Mouse (Mus musculus): Measurements from ENCODE around the gene Prpf18. TPM values are rescaled to one million over a fixed set of nuclear protein-coding genes. Genes with fewer than 3 reads are reported as not detected.
A peak's percentile ranks its signal among the peaks of the same experiment; 100 is the strongest.

Prpf18 gene
- total RNA-seq, 2 experiments from 2014 or later = 78.2 to 224 TPM

DNA sequence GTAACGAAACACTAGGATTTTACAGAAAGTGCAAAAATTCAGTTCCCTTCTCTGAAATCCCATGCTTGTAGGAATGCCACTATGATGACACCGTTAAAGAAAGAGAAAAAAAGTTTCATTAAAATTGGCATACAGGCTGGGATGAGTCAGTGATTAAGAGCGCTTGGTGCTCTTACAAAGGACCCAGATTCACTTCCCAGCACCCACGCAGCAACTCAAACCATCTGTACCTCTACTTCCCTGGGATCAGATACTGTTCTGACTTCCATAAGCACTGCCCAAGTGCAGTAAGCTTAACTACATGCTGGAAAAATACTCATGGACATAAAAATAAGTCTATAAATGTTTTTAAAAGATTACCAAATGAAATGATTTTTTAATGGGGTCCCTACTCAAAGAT lies 34.9 kb downstream of the Prpf18 start:
- no peak for ATAC-seq (replicated peaks; ENCODE audit: low FRiP score, poor library complexity, severe bottlenecking)

DNA sequence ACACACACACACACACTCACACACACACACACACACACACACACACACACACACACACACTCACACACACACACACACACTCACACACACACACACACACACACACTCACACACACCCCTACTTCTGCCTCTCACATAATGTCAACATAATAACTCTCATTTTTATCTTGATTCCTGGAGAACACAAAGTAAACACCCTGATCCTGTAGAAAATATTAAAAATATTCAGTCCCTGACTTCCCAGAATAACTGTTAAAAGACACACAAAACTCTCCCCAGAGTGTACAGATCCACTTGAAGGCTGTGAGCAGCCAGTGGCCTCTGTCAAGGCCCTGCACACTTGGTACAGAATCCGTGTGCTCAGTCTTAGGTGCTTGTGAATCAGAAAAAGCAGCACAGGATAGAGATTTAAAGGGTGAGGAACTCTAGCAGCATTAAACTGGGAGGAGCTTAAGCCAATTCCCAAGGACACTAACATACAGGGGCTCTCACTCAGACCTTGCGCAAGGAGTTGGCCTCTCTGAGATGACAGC lies 36.8 kb downstream of the Prpf18 start:
- ATAC-seq (replicated peaks; ENCODE audit: low FRiP score, poor library complexity, severe bottlenecking) = no peak

DNA sequence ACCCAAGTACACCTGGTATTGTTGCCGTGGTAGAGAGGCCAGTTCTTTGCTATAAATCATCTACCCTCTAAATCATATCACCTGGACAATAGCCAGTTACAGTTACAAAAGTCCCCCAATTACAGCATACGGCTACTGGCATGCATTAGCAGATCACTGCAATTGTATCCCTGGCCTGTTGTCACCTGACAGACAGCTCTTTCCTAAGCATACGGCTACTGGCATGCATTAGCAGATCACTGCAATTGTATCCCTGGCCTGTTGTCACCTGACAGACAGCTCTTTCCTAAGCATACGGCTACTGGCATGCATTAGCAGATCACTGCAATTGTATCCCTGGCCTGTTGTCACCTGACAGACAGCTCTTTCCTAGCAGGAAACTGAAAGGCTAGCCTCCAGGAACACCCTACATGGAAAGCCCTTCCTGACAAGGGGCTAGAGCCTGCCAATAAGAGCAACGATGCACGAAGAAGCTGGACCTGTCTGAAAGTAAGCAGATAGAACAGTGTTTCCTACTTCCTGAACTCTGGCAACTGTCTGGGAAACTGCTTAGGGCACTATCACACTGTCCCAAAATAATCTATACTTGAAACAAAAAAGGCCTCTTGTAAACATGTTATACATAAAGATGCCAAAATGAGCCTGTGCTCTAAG lies 37.5 kb downstream of the Prpf18 start:
- ATAC-seq (replicated peaks; ENCODE audit: low FRiP score, poor library complexity, severe bottlenecking) = 0 out of 2 replicates have a peak, but pooled peaks have one; percentile 36

DNA sequence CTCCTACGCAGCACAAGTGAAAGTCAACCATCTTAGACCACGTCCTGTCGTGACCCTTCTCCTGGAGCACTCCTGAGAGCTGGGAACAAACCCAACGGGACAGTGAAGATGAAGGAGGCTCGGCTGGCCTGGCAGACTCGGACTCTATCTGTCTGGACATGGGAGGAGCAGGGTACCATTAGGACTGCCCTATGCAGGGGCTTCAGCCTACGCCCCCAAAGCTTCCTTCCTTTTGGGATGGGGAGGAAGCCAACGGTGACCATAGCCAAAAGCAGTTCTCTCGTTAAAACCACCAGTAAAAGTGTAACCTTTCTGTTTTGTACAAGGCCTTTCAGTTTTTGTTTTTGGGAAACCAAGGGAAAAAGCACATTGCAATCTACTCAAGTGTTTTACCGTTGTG lies 40.2 kb downstream of the Prpf18 start:
- ATAC-seq (replicated peaks; ENCODE audit: low FRiP score, poor library complexity, severe bottlenecking) = no peak

DNA sequence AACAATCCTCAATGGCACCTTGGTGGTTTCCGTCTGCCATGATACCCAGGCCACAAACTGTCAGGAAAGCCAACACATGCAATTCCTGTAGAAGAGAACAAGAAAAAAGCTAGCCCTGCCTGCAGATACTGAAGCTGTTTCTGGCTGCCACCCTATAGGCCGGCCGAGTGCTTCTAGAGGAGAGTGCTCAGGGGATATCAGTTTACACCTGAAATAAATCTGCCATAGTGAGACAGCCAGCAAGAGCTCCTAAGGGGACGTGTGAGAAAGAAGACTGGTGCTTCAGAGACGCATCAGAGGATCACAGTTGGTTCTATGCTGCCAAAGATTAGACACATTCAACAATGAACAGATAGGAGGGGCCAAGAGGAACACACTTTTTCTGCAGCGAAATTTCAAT lies 40.6 kb downstream of the Prpf18 start:
- no peak for ATAC-seq (replicated peaks; ENCODE audit: low FRiP score, poor library complexity, severe bottlenecking)

DNA sequence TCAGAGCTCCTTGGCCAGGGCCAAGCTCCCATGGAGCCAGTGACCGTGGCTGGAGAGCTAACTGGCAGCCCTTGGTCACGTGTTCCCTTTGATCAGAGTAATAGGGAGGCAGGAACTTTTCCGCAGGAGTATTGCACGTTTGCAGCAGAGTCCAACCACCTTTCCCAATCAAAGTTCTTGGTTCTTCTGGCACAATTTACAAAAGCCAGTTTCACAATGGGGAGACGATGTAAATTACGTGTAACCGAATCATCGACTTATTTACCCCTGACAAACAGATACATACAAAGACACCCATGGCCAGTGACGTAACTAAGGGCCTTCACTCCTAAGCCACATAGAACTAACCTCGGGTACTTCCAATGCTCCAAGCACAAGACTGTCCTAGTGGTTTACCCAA lies 42.5 kb downstream of the Prpf18 start:
- no peak for ATAC-seq (replicated peaks; ENCODE audit: low FRiP score, poor library complexity, severe bottlenecking)

DNA sequence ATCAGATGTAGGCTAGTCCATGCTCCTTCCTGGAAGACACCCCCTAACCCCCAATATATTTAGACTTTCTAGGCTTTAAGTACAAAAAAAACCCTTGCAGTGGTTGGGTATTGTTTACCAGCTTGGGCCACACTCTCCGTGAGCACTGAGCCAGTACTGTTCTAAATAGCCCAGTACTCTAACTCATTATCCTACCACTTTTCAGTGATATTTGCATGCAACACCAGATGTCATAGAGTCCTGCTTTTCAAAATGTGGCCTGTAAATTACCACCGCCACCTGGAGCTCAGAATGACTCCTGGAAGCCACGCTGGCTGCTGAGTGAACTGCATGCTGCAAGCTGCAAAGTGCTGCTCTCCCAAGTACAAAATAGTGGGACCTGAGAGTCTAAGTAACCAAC lies 43.7 kb downstream of the Prpf18 start:
- no peak for ATAC-seq (replicated peaks; ENCODE audit: low FRiP score, poor library complexity, severe bottlenecking)

DNA sequence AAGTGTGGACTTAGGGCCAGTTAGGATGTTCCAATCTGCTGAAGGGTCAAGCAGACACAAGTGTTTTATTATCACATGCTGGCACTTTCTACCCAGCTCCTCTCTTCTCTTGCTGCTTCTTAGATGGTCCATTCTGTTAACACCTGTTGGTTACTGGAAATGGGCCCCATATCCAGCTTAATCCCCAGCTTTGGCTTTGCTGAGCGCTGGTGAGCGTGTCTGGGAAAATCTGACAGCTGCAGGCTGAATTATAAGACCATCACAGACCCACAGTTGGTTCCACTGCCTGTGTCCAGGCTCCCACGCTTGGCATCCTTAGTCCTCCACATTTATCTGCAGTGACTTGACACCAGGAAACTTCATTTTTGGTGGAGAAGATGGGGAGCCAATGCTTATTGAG lies 45.4 kb downstream of the Prpf18 start:
- ATAC-seq (replicated peaks; ENCODE audit: low FRiP score, poor library complexity, severe bottlenecking) = no peak

DNA sequence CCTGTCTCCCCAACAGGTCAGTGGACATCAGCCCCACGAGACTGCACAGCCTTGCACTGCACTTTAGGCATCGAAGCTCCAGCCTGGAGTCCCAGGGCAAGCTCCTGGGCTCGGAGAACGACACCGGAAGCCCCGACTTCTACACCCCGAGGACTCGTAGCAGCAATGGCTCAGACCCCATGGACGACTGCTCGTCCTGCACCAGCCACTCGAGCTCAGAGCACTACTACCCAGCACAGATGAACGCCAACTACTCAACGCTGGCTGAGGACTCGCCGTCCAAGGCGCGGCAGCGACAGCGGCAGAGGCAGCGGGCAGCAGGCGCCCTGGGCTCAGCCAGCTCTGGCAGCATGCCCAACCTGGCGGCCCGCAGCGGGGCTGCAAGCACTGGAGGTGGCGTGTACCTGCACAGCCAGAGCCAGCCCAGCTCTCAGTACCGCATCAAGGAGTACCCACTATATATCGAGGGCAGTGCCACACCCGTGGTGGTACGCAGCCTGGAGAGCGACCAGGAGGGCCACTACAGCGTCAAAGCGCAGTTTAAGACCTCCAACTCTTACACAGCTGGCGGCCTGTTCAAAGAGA lies 48.5 kb downstream of the Prpf18 start:
- ATAC-seq (replicated peaks; ENCODE audit: low FRiP score, poor library complexity, severe bottlenecking) = no peak

DNA sequence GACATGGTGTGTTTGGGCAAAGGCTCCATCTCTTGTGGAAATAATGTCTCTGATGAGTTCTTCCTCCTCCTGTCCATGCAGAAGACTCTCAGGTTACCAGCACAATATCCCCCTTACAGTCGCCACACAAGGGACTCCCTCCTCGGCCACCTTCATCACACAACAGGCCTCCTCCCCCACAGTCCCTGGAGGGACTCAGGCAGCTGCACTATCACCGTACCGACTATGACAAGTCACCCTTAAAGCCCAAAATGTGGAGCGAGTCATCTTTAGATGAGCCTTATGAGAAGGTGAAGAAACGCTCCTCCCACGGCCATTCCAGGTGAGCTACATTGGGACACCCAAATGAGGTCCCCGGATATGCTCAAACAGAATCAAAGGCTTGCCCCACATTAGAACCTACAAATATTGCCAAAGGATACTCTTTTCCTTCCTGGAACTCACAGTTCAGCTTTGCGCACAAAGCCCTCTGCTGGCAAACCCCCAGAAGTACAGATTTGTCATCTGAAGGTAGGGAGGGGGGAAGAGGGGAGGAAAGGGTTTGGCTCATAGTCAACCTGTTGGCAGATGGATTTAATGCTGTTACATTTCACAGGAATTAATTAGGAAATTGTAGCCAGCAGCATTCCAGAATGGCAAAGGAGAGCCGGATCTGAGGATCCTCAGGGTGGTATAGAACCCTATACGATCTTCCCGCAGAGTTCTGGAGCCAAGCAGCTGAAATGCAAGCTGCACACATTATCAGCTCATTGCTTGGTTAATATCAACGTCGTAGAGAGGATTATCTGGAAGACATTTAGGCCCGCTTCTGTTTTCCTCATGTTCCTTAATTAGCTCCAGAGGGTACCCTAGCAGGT lies 50.7 kb downstream of the Prpf18 start:
- peak; percentile 56; the same call in 1 of the 2 replicates for ATAC-seq (replicated peaks; ENCODE audit: low FRiP score, poor library complexity, severe bottlenecking)

DNA sequence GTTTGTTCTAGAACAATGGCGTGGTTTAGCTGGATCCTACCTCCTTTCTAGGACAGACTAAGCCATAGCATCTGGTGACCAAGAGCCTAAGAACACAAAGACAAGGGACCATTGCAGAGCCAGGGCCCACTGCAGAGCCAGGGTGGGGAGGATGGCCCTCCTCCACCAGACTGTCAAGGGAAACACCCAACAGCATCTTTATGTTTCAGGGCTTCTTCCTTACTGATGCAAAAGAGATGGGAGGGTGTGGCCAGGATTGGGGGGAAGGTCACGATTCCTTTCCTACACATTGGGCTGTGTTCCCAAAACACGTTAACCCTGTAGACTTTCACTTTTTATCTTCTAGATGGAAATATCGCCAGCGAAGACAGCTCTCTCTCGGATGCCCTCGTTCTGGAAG lies 54.9 kb downstream of the Prpf18 start:
- ATAC-seq (replicated peaks; ENCODE audit: low FRiP score, poor library complexity, severe bottlenecking) = no peak

DNA sequence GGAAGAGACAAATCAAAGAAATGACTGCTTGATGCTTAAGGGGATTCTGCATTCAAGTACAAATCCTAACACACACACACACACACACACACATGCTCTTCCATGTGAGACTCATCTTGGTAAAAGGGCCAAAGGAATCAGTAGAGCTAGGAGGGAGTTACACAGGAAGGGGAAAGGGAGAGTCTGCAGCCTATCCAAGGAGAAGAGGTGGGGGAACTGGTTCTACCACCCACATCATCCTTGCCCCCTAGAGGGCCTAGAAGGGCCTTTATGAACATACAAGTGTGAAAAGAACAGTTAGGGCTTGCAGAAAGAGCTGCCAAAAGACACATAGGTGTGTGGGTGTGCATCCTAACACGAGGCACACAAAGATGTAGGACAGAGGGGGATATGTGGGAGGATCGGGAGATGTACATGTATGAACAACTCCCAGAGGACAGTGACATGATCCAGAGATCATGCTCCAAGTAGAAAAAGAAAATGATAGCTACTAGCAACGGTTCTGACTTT lies 58.0 kb downstream of the Prpf18 start:
- ATAC-seq (replicated peaks; ENCODE audit: low FRiP score, poor library complexity, severe bottlenecking) = no peak

DNA sequence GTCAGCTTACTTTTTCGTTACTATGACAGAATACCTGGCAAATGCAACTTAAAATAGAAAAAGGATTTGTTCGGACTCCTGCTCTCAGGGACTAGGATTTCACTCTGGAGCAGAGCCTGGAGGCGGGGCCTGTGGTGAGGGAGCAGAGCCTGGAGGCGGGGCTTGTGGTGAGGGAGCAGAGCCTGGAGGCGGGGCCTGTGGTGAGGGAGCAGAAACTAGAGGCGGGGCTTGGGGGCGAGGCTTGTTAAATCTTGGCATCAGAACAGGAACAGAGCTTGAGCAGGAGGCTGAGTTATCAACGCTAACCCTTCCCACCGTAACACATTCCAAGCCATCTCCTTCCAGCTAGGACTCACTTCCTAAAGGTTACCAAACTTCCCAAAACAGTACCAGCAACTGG lies 58.5 kb downstream of the Prpf18 start:
- ATAC-seq (replicated peaks; ENCODE audit: low FRiP score, poor library complexity, severe bottlenecking) = peak; percentile 87

DNA sequence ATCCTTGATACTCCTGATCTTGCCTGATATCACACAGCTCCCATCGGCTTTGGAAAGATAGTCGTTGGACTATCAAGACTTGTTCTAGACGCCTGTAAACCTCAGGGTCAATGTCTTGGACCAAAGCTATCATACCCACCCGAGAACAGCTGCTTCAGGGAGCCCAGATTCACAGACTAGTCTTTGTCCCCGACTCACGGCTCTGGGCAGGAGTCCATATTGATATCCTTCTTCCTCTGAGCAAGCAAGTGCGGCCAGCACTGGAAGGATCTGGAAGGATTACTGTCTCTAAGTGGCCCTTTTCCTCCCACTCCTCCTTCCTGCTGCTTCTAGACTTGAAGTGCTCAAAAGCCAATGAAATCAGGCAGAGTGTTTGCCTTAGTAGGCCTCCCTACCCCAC lies 59.2 kb downstream of the Prpf18 start:
- ATAC-seq (replicated peaks; ENCODE audit: low FRiP score, poor library complexity, severe bottlenecking) = no peak

DNA sequence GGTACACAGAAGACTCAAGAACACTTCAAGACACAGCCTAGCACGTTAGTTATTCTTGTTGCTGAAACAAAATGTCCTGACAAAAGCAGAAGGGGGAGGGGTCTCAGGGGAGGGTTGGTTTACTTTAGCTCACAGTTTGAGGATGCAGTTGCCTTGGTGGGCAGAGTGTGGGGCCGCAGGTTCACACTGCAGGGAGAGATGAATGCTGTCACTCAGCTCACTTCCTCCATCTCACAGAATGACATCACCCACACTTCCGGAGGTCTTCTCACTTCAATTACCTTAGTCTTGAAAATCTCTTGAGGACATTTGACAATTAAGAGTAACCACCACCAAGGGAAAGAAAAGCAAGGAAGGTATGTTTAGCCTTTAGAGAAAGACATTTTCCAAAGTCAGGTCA lies 60.3 kb downstream of the Prpf18 start:
- no peak for ATAC-seq (replicated peaks; ENCODE audit: low FRiP score, poor library complexity, severe bottlenecking)

DNA sequence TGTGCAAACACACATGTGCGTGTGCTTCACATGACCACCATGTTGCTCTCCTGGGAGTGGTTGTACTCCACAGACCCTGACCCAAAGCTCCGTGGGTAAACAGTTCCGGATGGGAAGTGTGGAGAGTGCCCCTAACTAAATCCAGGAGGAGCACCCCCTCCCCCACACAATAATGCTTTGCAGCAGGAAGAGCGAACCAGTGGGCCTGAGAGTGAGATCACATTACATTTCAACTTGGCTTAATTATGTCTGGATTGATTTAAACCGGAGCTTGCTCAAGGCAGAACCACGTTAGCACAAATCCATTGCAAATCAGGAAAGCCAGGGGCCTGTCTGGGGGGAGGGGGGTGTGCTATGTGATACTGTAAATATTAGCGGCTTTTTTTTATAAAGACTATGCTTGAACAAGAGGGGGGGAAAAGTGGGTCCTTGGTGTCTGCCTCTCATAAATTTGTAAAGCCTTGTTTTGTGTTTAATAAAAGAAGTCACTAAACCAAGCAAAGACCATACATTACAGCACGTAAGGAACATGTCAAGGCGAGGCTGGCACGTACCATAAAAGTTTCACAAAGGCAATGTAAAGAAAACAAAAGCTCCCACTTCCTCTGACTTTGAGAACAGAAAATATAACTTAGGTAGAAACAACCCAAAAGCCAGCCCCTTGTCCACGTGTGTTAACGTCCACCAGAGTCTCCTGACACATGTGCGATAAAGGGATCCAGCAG lies 64.1 kb downstream of the Prpf18 start:
- no peak for ATAC-seq (replicated peaks; ENCODE audit: low FRiP score, poor library complexity, severe bottlenecking)

DNA sequence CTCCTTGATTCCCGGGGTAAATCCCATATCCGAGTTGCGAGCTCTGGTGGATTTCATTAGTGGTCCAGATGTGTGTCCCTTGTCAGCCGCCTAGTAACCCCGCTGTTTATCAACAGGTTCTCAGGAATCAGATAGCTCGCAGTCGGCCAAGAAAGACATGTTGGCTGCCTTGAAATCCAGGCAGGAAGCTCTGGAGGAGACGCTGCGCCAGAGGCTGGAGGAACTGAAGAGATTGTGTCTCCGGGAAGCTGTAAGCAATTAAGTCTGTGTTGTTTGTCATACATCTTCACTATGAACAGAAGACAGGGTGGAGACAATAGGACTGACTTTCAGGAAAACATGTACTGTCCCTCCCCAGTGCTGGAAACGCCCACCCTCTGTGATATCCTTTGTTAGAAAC lies 65.7 kb downstream of the Prpf18 start:
- no peak for ATAC-seq (replicated peaks; ENCODE audit: low FRiP score, poor library complexity, severe bottlenecking)

DNA sequence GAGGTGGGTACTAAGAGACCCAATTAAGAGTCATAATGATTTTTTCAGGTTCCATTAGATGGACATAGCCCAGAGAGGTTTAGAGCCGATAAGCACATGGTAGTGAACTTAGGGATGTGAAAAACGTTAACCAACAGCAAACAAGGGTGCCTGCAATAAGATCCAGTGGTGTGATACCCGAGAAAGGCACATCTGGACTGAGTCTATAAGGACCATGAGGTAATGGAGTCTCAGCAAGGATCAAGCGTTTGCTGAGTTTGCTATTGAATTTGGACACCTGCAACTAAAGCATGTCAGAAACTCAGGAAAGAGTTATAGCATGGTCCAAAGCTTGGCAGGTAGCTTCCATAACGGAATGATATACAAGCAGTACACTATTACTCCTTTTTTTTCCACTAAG lies 67.7 kb downstream of the Prpf18 start:
- ATAC-seq (replicated peaks; ENCODE audit: low FRiP score, poor library complexity, severe bottlenecking) = no peak

DNA sequence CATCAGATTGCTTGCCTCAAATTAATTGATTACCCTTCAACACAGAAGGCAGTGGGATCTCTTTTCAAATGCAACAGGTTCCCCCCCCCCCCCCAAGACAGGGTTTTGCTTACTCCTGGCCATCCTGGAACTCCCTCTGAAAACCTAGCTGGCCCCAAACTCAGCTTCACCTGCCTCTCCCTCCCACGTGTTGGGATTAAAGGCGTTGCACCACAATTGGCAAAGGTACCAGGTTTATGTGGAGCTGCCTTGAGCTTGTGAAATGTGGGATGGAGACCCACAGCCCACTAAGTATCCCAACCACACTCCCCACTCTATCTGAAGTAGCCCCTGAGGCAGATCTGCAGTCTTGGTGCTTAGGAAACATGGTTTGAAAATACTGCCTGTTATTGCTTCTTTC lies 69.0 kb downstream of the Prpf18 start:
- ATAC-seq (replicated peaks; ENCODE audit: low FRiP score, poor library complexity, severe bottlenecking) = no peak

DNA sequence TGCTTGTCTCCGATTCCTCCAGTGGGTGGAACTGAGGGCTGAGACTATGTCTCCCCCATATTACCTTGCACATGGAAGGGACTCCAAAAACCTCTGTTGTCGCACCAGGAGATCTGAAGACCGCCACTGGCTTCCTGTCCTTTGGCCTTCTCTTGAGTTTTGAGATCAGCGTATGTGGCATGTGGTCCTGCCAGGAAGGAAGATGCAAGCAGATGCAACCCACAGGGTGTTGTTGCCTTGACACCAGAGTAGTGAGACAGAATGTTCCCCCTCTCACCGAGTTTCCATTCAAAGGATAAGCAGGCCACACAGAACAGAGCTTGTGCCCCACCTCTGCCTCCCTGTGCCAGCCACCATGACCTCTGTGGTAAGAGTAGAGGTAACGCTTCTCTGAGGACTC lies 71.2 kb downstream of the Prpf18 start:
- ATAC-seq (replicated peaks; ENCODE audit: low FRiP score, poor library complexity, severe bottlenecking) = no peak
